Mouse (Mus musculus) bone marrow macrophage, adult 2 months (primary cell): ENCODE results near the gene Obp2a. TPM values are rescaled to one million over a fixed set of nuclear protein-coding genes. Genes with fewer than 3 reads are reported as not detected.

ENCODE experiments used
- H3K27ac ChIP-seq: 2 replicates; pipeline ENCODE4 v1.5.1; 2012; ENCODE audit warnings: low read depth, low read length; ENCODE audit not compliant: insufficient read depth
- H3K4me1 ChIP-seq: 2 replicates; pipeline ENCODE4 v1.6.1; 2012; ENCODE audit warnings: low read length; ENCODE audit not compliant: control insufficient read depth, insufficient read depth
- H3K4me3 ChIP-seq: 2 replicates; pipeline ENCODE4 v1.5.1; 2012; ENCODE audit warnings: mild to moderate bottlenecking, low read length, moderate library complexity; ENCODE audit not compliant: insufficient read depth
- CTCF ChIP-seq: IDR thresholded peaks from 2 replicates; pipeline ENCODE4 v1.5.1; 2012; ENCODE audit warnings: low read depth, mild to moderate bottlenecking, low read length, moderate library complexity
- POLR2A ChIP-seq: IDR thresholded peaks from 2 replicates; pipeline ENCODE4 v1.6.1; 2012; ENCODE audit warnings: mild to moderate bottlenecking, low read depth, low read length, borderline replicate concordance
- polyA plus RNA-seq: library from polyadenylated mRNA; stranded (reverse); fragments of >200 nt; gene quantifications from 2 replicates; pipeline ENCODE4 v1.2.4, GENCODE M21; 2012; ENCODE audit not compliant: missing spikeins, insufficient read depth, insufficient read length

Obp2a gene
- polyA plus RNA-seq, 1 experiment: not detected

GRCm38 (mm10) chr2:25676486-25676885 lies 23.4 kb upstream of the Obp2a start, which contains the start of gene Lcn6:
Gene Lcn6, plus strand, starts transcription at chr2:25676786.
- no peak within 1 kb of the TSS for H3K27ac ChIP-seq
- no peaks in the 10 kb centered on the region for H3K4me1 ChIP-seq
- no peak for TF ChIP-seq POLR2A
- no peak for TF ChIP-seq CTCF
- no peak within 1 kb of the TSS for H3K4me3 ChIP-seq

- Histone ChIP-seq H3K4me1 (no peaks in the 10 kb centered on the region), H3K4me3 (no peak overlapping the region), H3K27ac (no peak overlapping the region)
- TF ChIP-seq CTCF: no peak
- TF ChIP-seq POLR2A: no peak
These were observed 20.3 kb upstream of the Obp2a start for GRCm38 (mm10) chr2:25679559-25679958.

- TF ChIP-seq CTCF: no peak
- no peak for TF ChIP-seq POLR2A
- Histone ChIP-seq H3K4me3 (no peak within 1 kb of the TSS), H3K27ac (no peak within 1 kb of the TSS), H3K4me1 (no peaks in the 10 kb centered on the region)
These were observed 17.4 kb upstream of the Obp2a start, which contains the start of gene Lcn10 for GRCm38 (mm10) chr2:25682426-25682825. Gene Lcn10, plus strand, starts transcription at chr2:25682726.

- Histone ChIP-seq H3K4me3 (no peak overlapping the region), H3K27ac (no peak overlapping the region), H3K4me1 (no peaks in the 10 kb centered on the region)
- TF ChIP-seq POLR2A (no peak), CTCF (no peak)
These were observed 12.9 kb upstream of the Obp2a start for GRCm38 (mm10) chr2:25686941-25687340.

GRCm38 (mm10) chr2:25694605-25695004 lies 5.2 kb upstream of the Obp2a start:
- Histone ChIP-seq H3K4me1 (no peaks in the 10 kb centered on the region), H3K27ac (no peak overlapping the region), H3K4me3 (no peak overlapping the region)
- TF ChIP-seq POLR2A: no peak
- TF ChIP-seq CTCF: peak; percentile 31

- TF ChIP-seq POLR2A (no peak), CTCF (no peak)
These were observed 2.9 kb upstream of the Obp2a start for GRCm38 (mm10) chr2:25696951-25697350.

GRCm38 (mm10) chr2:25698696-25699095 lies 1.1 kb upstream of the Obp2a start:
- no peak for TF ChIP-seq POLR2A
- TF ChIP-seq CTCF: no peak

More at GRCm38 (mm10) chr2:25696951-25697350, 2.9 kb upstream of the Obp2a start:
- Histone ChIP-seq H3K4me1 (no peaks in the 10 kb centered on the region), H3K27ac (no peak overlapping the region), H3K4me3 (no peak overlapping the region)

GRCm38 (mm10) chr2:25701001-25701400 lies 1.2 kb downstream of the Obp2a start:
- TF ChIP-seq CTCF: no peak
- TF ChIP-seq POLR2A: no peak
- Histone ChIP-seq H3K4me3 (no peak overlapping the region), H3K27ac (no peak overlapping the region), H3K4me1 (no peaks in the 10 kb centered on the region)

More at GRCm38 (mm10) chr2:25698696-25699095, 1.1 kb upstream of the Obp2a start:
- Histone ChIP-seq H3K27ac (no peak overlapping the region), H3K4me3 (no peak overlapping the region), H3K4me1 (no peaks in the 10 kb centered on the region)

- Histone ChIP-seq H3K4me1 (peaks cover 9% of the 10 kb centered on the region), H3K27ac (no peak overlapping the region), H3K4me3 (no peak overlapping the region)
- TF ChIP-seq CTCF (no peak), POLR2A (no peak)
These were observed 3.9 kb downstream of the Obp2a start for GRCm38 (mm10) chr2:25703706-25704105.

- TF ChIP-seq POLR2A: no peak
- peak; percentile 30; the same call in 1 of the 2 replicates for TF ChIP-seq CTCF
- H3K27ac ChIP-seq: peak within 1 kb of the TSS; percentile 27
These were observed 7.0 kb downstream of the Obp2a start, which contains the start of gene Bmyc for GRCm38 (mm10) chr2:25706643-25707481. Gene Bmyc, plus strand, starts transcription at chr2:25706739.

More at GRCm38 (mm10) chr2:25706643-25707481, 7.0 kb downstream of the Obp2a start, which contains the start of gene Bmyc:
- H3K4me1 ChIP-seq: peaks cover 11% of the 10 kb centered on the region
- peak within 1 kb of the TSS; percentile 79 for H3K4me3 ChIP-seq
